Mouse (Mus musculus) cerebellum, adult 2 months (tissue): ENCODE data around the gene Tmem217. TPM values are rescaled to one million over a fixed set of nuclear protein-coding genes. Genes with fewer than 3 reads are reported as not detected.

Source experiments
- DNase-seq, 2 experiments: peaks; one replicate each; pipeline ENCODE4 v3.0.0; 2021
- H3K27ac ChIP-seq: fragments of 200-500 bp; 2 replicates; pipeline ENCODE4 v1.5.1; 2012; ENCODE audit warnings: low read length, control low read depth, inconsistent platforms; ENCODE audit not compliant: insufficient read depth
- H3K27me3 ChIP-seq: fragments of 200-500 bp; 2 replicates; pipeline ENCODE4 v1.6.1; 2012; ENCODE audit warnings: inconsistent platforms, mild to moderate bottlenecking, low read length, moderate library complexity; ENCODE audit not compliant: control insufficient read depth, insufficient read depth
- H3K4me1 ChIP-seq: fragments of 200-500 bp; 2 replicates; pipeline ENCODE4 v1.6.1; 2011; ENCODE audit warnings: low read length; ENCODE audit not compliant: control insufficient read depth, insufficient read depth
- H3K4me3 ChIP-seq: fragments of 200-500 bp; replicated peaks from 2 replicates; pipeline ENCODE3; 2011; ENCODE audit warnings: mild to moderate bottlenecking, low read depth, low read length, control low read depth; ENCODE audit not compliant: insufficient read depth
- CTCF ChIP-seq: fragments of 200-500 bp; IDR thresholded peaks from 2 replicates; pipeline ENCODE4 v1.5.1; 2011; ENCODE audit warnings: low read depth, mild to moderate bottlenecking, control low read depth, low read length, moderate library complexity, borderline replicate concordance; ENCODE audit not compliant: insufficient read depth
- POLR2A ChIP-seq: fragments of 200-500 bp; IDR thresholded peaks from 2 replicates; pipeline ENCODE4 v1.6.1; 2011; ENCODE audit warnings: low read length, control low read depth, borderline replicate concordance; ENCODE audit not compliant: insufficient read depth
- WGBS: fragments of 180-500 bp; shearing (Covaris S2); methylation state at CpG from one replicate; pipeline ENCODE4 v1.1.7; 2018; 5-methylcytosine and 5-hydroxymethylcytosine counted together
- polyA plus RNA-seq: library from polyadenylated mRNA; depleted of rRNA; stranded (reverse); fragments of >200 nt; gene quantifications from 2 replicates; pipeline ENCODE4 v1.2.3, GENCODE M21; 2012

The Tmem217 gene
- polyA plus RNA-seq, 1 experiment = 1.2 TPM

DNA sequence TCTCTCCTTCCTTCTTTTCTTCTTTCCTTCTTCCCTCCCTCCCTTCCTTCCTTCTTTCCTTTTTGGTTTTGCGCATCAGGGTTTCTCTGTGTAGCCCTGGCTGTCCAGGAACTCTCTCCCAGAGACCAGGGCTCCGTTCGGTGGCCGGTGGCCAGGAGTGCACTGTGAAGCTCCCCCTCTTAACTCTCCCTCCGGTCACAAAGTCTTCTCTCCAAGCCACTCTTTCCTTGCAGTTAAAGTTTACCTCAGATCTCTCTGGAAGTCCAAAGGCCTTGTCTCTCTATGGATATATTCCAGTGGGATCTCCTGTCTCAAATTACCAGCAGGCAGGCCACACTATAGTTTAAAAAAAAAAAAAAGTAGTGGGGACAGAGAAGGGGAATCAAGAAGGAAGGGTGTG, 6.9 kb downstream of the Tmem217 start:
- no peak for TF ChIP-seq CTCF
- TF ChIP-seq POLR2A = no peak
- Histone ChIP-seq H3K27ac (no peak overlapping the region), H3K4me3 (no peak overlapping the region), H3K4me1 (peaks cover 16% of the 10 kb centered on the region; the same call in 1 of the 2 replicates), H3K27me3 (no peaks in the 10 kb centered on the region)
- DNase-seq = no peak
- 92% methylated on average over 5 of the region's 5 CpGs for WGBS

DNA sequence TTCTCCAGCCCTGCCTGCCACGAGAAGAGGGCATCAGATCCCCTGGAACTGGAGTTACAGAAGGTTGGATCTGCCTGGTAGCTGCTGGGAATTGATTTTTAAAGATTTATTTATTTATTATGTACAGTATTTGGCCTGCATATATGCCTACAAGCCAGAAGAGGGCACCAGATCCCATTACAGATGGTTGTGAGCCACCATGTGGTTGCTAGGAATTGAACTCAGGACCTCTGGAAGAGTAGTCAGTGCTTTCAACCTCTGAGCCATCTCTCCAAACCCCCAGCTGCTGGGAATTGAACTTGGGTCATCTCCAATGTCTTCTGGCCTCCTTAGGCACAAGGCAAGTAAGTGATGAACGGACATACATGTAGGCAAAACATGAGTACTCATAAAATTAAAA, 8.1 kb downstream of the Tmem217 start:
- TF ChIP-seq CTCF = no peak
- TF ChIP-seq POLR2A = no peak
- no peak overlapping the region for H3K4me3 ChIP-seq
- H3K27me3 ChIP-seq = no peaks in the 10 kb centered on the region
- WGBS = 98% methylated on average over 2 of the region's 2 CpGs
- no peak overlapping the region for H3K27ac ChIP-seq
- no peak for DNase-seq
- H3K4me1 ChIP-seq = peaks cover 16% of the 10 kb centered on the region; the same call in 1 of the 2 replicates

- 12% methylated on average over 19 of the region's 19 CpGs for WGBS
- no peak overlapping the region for H3K4me3 ChIP-seq
- DNase-seq = peak; percentile 66 to 73
- no peaks in the 10 kb centered on the region for H3K27me3 ChIP-seq
- 0 out of 2 replicates have a peak overlapping the region, but pooled peaks have one; percentile 3 for H3K27ac ChIP-seq
- no peak for TF ChIP-seq POLR2A
- no peak for TF ChIP-seq CTCF
- peaks cover 16% of the 10 kb centered on the region; the same call in 1 of the 2 replicates for H3K4me1 ChIP-seq
Measured at GRCm38 (mm10) chr17:29542831-29543690, 9.1 kb downstream of the Tmem217 start.

DNA sequence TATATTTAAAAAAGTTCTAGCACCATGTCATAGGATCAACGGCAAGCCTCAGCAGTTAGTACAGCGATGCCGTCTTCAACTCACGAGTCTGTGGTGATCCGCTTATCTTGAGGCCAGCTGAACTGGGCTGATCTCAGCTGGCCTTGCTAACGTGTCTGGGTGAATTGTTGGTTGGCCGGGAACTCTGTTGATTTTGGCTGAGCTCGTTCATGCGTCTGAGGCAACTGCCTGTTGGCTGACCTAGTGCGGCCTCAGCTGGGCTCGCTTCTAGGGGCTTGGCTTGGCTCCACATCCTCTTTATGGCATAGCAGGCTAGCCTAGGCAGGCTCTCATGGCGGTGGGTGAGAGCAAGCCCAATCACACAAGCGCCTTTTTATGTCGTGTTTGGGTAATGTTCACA, 10.8 kb downstream of the Tmem217 start:
- no peak overlapping the region for H3K4me3 ChIP-seq
- peaks cover 16% of the 10 kb centered on the region; the same call in 1 of the 2 replicates for H3K4me1 ChIP-seq
- H3K27ac ChIP-seq = no peak overlapping the region
- 13% methylated on average over 14 of the region's 14 CpGs for WGBS
- H3K27me3 ChIP-seq = no peaks in the 10 kb centered on the region
- peak; percentile 66 to 74 for DNase-seq
- no peak for TF ChIP-seq CTCF
- no peak for TF ChIP-seq POLR2A

DNA sequence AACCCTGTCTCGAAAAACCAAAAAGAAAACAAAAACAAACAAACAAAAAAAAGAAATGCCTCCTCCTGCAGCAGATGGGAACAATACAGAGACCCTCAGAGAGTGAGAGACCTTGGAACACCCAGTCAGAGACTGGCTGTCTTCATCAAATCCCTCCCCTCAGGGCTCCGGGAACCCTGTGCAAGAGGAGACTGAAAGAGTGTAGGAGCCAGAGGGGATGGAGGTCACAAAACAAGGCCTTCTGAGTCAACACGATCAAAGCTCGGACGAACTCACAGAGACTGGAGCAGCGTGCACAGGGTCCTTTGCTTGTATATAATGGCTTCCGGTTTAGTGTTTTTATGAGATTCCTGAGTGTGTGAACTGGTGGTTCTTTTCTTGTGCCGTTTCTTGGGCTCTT, 11.8 kb downstream of the Tmem217 start:
- TF ChIP-seq POLR2A = no peak
- WGBS = 95% methylated on average over 8 of the region's 8 CpGs
- no peak overlapping the region for H3K4me3 ChIP-seq
- no peak overlapping the region for H3K27ac ChIP-seq
- H3K27me3 ChIP-seq = no peaks in the 10 kb centered on the region
- H3K4me1 ChIP-seq = peaks cover 16% of the 10 kb centered on the region; the same call in 1 of the 2 replicates
- DNase-seq = no peak

GRCm38 (mm10) chr17:29533866-29534265, 18.3 kb downstream of the Tmem217 start:
- Histone ChIP-seq H3K4me1 (no peaks in the 10 kb centered on the region), H3K27me3 (no peaks in the 10 kb centered on the region), H3K27ac (no peak overlapping the region), H3K4me3 (no peak overlapping the region)
- TF ChIP-seq CTCF = no peak
- no peak for TF ChIP-seq POLR2A
- WGBS = 90% methylated on average over 11 of the region's 11 CpGs
- no peak for DNase-seq

DNA sequence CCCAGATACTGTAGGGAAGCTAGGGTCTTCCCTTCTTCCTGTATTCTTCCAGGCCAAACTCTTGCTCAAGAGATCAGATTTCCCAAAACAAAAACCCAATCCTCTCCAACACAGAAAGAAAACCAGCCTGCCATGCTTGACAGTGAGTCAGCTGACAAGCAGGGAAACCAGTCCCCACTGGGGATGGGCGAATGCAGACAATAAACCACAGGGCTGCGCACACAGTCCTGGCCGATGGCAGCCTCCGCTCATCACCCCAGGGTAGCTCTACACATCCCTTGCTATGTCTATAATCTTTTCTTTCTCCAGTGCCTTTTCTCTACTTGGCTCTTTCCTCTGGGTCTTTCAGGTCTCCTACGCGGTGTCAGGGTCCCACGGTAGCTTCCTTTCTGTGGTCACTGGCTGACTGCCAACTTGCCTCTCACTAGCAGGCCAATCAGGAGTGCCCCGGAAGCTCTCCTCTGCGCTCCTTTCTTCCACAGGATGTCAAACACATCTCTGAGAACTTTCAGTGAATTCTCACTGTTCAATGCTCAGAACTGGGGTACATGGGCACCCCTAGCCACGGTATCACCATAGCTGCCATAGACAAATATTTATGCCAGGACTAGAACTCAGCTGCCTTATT, 20.3 kb downstream of the Tmem217 start:
- DNase-seq = no peak
- Histone ChIP-seq H3K4me1 (no peaks in the 10 kb centered on the region), H3K4me3 (no peak overlapping the region), H3K27me3 (no peaks in the 10 kb centered on the region), H3K27ac (no peak overlapping the region)
- WGBS = 42% methylated on average over 10 of the region's 10 CpGs
- TF ChIP-seq POLR2A (no peak), CTCF (no peak)

GRCm38 (mm10) chr17:29531278-29531677, 20.9 kb downstream of the Tmem217 start:
- Histone ChIP-seq H3K4me3 (no peak overlapping the region), H3K27me3 (no peaks in the 10 kb centered on the region), H3K4me1 (no peaks in the 10 kb centered on the region), H3K27ac (no peak overlapping the region)
- DNase-seq = no peak
- TF ChIP-seq CTCF = no peak
- TF ChIP-seq POLR2A = no peak
- 76% methylated on average over 9 of the region's 9 CpGs for WGBS
